Mouse (Mus musculus): ENCODE data around the gene Fam76a.
"Not testable (repeated sequence)": the region's sequence is repeated elsewhere in the genome, so short reads cannot be mapped to it uniquely, and the experiment has no call there.

The Fam76a gene

DNA sequence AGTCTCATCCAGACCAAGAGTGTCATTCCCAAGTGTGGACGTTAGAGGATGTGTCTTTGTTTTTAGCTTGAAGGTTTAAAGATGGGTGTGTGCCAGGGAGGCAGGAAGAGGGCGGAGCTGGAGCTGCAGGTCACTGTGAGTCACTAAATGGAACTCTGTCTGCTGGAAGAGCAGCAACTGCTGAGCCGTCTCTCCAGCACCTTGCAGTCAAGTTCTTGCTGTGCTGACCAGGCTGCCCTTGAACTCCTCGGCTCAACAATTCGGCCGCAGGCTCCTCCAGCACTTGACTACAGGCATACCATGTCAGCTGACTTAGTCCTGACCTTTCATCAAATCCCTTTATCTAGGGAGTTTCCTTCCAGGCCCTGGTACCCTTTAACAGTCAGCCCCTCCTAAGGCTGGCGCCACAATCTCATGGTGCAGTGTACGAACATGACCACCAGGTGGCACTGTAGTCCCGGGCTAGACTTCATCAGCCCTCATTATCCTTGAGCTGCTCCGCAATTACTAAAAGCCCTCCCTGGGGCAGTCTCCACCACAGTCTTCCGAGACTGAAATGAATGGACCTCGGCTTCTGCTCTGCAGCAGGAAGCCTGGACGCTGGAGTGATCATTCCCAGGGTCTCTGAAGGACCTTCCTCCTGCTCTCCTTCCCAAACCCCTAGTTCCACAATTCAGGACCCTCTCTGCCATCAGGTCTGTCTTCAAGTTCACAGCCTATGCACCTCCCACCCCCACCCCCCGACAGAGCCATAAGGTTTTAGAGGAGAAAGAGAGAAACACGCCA is 23.1 kb upstream of the Fam76a start:
- DNase-seq (ENCODE audit: extremely low read depth, insufficient read length, low spot score): peak; percentile 84

DNA sequence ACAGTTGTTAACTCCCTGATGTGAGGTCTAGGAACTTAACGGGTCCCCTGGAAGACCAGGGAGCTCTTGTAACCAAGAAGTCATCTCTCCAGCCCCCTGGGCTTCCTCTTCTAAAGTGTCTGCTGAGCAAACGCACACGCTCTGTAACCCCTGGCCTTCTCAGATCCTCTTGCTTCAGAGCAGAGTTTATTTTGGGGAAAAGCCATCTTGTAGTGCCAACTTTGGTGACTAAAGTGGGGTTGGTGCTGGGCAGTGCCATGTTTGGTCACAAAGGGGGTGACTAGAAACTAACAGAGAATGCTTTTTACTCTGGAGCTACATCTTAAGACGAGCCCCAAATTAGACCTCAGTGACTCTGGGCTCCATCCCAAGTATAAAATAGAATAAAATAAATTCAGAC is 22.4 kb upstream of the Fam76a start:
- peak; percentile 41 for DNase-seq (ENCODE audit: extremely low read depth, insufficient read length, low spot score)

- DNase-seq (ENCODE audit: extremely low read depth, insufficient read length, low spot score): peak; percentile 47
These were observed 21.7 kb upstream of the Fam76a start for GRCm38 (mm10) chr4:132944106-132944505.

DNA sequence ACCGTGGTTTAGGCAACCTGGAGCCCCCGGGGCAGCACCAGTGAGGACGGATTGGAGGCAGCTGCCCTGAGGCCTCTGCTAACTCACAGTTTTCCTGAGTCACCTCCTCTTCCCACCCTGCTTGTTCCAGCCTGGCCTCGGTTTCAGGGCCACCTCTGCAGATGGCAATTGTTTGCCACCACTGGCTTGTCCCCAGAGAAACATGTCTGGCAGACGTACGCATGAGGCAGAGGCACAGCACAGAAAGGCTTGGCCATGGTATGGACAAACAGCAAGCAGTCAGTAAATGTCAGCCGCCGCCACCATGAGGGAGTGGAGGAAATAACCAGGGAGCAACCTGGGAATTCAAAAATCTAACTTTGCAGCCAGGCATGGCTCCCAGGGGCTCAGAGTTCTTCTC is 20.7 kb upstream of the Fam76a start:
- peak; percentile 54 for DNase-seq (ENCODE audit: extremely low read depth, insufficient read length, low spot score)

DNA sequence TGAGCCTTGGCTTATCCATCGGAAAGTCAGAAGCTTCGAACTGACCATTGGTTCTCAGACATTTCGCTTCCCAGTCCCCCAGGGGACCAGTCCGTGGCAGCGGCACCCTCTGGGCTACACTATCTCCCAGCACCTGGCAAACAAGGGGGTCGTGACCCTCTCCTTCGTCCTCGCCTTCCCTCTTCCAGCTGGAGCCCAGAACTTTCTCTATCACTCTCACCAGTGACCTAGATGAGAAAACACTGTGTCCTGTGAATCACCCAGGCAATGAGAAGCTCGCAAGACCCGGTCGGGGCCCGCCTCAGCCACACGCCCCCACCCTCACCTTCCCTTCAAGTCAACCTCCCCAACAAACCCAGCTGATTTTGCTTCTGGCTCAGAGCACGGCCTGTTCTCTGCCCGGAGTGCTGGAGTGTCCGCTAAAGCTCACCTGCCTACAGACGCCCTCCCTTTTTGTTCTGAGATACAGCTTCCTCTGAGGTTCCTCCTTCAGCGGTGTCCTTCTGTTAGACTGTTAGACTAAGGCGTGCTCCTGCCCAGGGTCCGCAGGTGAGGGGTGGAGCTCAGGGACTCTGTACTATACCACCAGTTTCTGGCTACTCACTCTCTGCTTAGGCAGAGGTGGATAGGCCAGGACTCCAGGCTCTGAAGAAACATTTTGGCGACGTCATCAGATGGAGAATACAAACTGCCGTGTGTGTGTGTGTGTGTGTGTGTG is 18.8 kb upstream of the Fam76a start:
- DNase-seq (ENCODE audit: extremely low read depth, insufficient read length, low spot score): no peak

- DNase-seq (ENCODE audit: extremely low read depth, insufficient read length, low spot score): peak; percentile 67
These were observed 17.2 kb upstream of the Fam76a start for GRCm38 (mm10) chr4:132939421-132940127.

DNA sequence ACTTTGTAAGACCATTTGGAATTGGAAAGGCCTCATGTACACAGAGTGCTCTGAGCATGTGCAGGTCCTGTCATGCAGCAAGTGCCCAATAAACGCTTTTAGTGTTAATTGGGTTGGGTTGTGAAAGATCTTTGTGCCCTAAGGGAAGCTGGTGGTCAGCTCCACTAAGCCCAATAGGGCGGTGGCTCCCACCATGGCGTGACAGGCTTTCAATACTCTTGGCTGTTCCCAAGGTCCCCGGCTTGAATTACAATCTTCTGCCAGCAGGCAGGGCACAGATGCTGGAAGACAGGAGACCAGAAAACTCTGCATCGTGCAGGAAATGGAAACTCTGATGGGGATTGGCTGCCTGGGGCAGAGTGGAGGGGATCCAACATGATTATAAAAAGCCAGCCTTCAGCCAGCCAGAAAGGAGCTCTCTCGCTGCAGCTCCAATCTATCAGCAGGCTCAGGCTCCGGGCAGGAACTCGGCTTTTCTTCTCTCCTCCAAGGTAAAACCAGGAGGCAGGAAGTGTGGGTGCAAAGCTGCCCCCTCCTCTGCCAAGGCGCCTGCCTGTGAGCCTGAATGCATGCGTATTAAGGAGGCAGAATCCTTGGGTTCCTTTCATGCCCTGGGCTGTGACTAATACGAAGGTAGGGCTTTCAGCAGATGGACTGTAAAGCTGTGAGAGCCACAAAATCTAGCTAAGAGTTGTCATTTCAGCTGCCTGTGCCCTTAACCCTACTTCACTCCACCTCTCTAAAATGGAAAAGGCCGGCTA is 16.0 kb upstream of the Fam76a start:
- DNase-seq (ENCODE audit: extremely low read depth, insufficient read length, low spot score): peak; percentile 72

GRCm38 (mm10) chr4:132934639-132935038 is 12.3 kb upstream of the Fam76a start:
- no peak for DNase-seq (ENCODE audit: extremely low read depth, insufficient read length, low spot score)

DNA sequence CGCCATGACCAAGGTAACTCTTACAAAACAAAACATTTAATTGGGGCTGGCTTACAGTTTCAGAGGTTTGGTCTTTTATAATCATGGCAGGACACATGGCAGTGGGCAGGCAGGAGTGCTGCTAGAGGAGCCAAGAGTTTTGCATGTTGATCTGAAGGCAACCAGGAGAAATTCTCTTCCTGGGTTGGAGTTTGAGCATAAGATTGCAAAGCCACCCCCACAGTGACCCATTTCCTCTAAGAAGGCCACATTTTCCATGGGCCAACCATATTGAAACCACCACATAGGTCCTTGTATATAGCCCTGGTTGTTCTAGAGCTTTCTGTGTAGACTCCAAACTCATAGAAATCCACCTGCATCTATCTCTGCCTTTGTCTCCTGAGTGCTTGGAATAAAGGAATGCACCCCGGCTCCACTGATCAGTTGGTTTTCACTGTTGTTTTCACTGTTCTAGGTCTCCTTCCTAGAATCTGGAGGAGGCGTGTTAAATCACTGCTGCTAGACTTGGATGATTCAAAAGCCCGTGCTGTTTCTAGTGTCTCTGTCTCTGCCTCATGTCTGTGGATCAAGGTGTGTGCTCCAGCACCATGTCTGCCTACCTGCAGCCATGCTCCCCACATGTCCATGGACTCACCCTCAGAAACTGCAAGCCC is 10.5 kb upstream of the Fam76a start:
- no peak for DNase-seq (ENCODE audit: extremely low read depth, insufficient read length, low spot score)

DNA sequence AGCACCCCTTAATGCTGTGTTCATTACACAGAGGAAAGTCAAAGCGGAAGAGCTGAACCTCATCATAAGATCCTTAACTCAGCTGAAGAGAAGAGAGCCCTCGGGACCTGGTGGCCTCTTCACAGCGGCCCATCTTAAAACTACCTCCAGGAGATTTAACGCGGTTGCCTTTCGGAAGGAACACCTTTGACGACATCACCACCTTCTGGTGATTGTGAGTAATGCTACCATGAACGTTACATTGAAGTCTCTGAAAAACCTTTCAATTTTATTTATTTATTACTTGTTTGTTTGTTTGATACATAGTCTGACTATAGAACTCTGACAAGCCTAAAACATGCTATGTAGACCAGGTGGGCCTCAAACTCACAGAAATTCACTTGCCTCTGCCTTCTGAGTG is 8.4 kb upstream of the Fam76a start:
- DNase-seq (ENCODE audit: extremely low read depth, insufficient read length, low spot score): no peak

- not testable (repeated sequence) for DNase-seq (ENCODE audit: extremely low read depth, insufficient read length, low spot score)
These were observed 4.2 kb upstream of the Fam76a start for GRCm38 (mm10) chr4:132926520-132926919.

GRCm38 (mm10) chr4:132922061-132922530 is 262 bp downstream of the Fam76a start:
- no peak for DNase-seq (ENCODE audit: extremely low read depth, insufficient read length, low spot score)

DNA sequence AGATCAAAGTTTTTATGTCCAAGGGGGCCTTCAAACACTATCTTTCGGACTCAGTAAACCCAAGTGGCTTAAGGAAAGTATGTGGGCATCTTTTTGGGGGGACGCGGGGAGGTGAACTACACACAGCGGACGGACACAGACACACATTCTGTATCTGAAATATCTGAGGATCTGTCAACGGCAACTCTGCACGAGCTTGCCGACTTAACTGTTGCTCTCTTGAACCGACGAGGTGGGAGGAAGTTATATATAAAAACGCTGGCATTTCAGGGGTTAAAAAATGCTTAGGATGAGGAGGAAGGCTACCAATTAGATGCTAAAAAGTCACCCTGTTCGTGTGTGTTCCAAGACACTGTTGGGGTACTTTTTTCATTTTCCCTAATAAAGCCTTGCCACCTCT is 870 bp downstream of the Fam76a start:
- DNase-seq (ENCODE audit: extremely low read depth, insufficient read length, low spot score): no peak

DNA sequence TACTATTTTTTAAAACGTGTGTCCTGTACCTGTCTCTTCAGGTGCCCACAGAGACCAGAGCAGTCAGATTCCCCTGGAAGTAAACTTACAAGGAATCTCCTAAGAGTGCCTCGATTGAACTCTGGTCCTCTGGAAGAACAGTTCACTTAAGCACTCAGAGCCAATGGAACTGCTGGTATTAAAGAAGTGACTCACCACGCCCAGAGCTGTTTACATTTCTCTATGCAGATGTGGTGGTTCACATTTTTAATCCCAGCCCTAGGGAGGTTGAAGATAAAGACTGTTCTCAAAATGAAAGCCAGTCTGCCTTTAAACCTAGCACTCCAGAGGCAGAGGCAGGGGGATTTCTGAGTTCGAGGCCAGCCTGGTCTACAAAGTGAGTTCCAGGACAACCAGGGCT is 2.2 kb downstream of the Fam76a start:
- no peak for DNase-seq (ENCODE audit: extremely low read depth, insufficient read length, low spot score)

DNA sequence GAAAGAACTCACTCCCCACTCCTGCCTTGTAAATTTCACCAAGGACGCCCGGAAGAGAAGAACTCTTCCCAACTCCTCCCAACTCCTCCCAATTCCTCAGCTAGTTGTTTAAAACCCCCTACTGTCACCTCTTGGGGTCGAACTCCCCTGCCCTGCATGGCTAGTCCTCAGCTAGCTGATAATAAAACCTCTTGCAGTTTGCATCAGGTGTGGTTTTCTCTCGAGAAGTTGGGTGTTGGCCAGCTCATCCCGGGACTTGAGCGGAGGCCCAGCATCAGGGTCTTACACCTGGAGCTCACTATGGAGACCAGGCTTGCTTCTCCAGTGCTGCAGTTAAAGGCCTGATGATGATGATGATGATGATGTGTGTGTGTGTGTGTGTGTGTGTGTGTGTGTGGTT is 3.9 kb downstream of the Fam76a start:
- DNase-seq (ENCODE audit: extremely low read depth, insufficient read length, low spot score): not testable (repeated sequence)

- no peak for DNase-seq (ENCODE audit: extremely low read depth, insufficient read length, low spot score)
These were observed 10.2 kb downstream of the Fam76a start for GRCm38 (mm10) chr4:132912156-132912555.

DNA sequence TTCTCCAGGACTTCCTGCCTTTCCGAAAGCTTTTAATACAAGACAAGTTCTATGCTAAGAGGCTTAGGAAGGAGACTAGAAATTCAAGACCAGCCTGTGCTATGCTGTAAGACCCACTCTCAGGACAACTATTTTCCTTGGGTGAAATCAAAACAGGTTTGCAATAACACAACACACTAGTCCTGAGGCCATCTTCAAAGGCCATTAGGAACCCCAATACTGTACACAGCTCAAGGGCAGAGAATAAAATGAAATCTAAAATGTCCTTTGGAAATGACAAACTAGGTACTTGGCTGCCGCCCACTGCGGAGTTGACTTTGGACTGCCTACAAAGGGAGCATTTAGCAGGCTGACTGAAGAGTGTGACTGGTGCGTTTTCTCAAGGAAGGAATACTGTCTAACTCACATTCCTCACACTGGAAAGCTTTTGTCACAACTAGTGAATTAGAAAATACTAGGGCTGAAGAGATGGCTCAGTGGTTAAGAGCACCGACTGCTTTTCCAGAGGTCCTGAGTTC is 16.5 kb downstream of the Fam76a start:
- DNase-seq (ENCODE audit: extremely low read depth, insufficient read length, low spot score): no peak

- no peak for DNase-seq (ENCODE audit: extremely low read depth, insufficient read length, low spot score)
These were observed 17.5 kb downstream of the Fam76a start for GRCm38 (mm10) chr4:132904765-132905309.

- no peak for DNase-seq (ENCODE audit: extremely low read depth, insufficient read length, low spot score)
These were observed 18.3 kb downstream of the Fam76a start for GRCm38 (mm10) chr4:132904071-132904470.

DNA sequence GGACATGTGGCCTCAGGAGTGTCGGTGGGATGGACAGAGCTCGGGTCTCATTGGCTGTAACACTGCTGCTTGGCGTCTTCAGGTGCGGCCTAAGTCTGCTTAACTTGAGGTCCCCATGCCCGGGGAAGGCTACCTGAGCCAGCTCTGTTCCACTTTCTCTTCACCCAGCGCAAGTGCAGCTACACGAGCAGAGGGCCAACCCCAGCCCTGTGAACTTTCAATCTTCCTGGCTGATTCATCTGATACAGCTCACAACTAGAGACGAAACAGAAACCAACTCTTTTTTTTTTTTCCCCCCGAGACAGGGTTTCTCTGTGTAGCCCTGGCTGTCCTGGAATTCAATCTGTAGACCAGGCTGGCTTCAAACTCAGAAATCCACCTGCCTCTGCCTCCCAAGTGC is 24.2 kb downstream of the Fam76a start:
- no peak for DNase-seq (ENCODE audit: extremely low read depth, insufficient read length, low spot score)
